Mouse (Mus musculus): Measurements from ENCODE around the gene Gm10837.

Gene Gm10837

GRCm38 (mm10) chr14:122479461-122480109 lies 10.8 kb upstream of the Gm10837 start:
- DNase-seq (ENCODE audit: low spot score): no peak

- no peak for DNase-seq (ENCODE audit: low spot score)
These were observed 10.0 kb upstream of the Gm10837 start for GRCm38 (mm10) chr14:122480355-122480754.

- no peak for DNase-seq (ENCODE audit: low spot score)
These were observed 9.2 kb upstream of the Gm10837 start for GRCm38 (mm10) chr14:122481181-122481580.

- DNase-seq (ENCODE audit: low spot score): no peak
These were observed 8.0 kb upstream of the Gm10837 start for GRCm38 (mm10) chr14:122482081-122483023.

GRCm38 (mm10) chr14:122483024-122483385 lies 7.4 kb upstream of the Gm10837 start:
- DNase-seq (ENCODE audit: low spot score): no peak

- DNase-seq (ENCODE audit: low spot score): no peak
These were observed 6.6 kb upstream of the Gm10837 start for GRCm38 (mm10) chr14:122483556-122484421.

GRCm38 (mm10) chr14:122484458-122484843 lies 5.9 kb upstream of the Gm10837 start:
- no peak for DNase-seq (ENCODE audit: low spot score)

- no peak for DNase-seq (ENCODE audit: low spot score)
These were observed 5.4 kb upstream of the Gm10837 start for GRCm38 (mm10) chr14:122484844-122485551.

GRCm38 (mm10) chr14:122485635-122486181 lies 4.7 kb upstream of the Gm10837 start:
- DNase-seq (ENCODE audit: low spot score): no peak

GRCm38 (mm10) chr14:122486611-122487010 lies 3.8 kb upstream of the Gm10837 start:
- DNase-seq (ENCODE audit: low spot score): no peak

GRCm38 (mm10) chr14:122487366-122487765 lies 3.0 kb upstream of the Gm10837 start:
- DNase-seq (ENCODE audit: low spot score): no peak

GRCm38 (mm10) chr14:122489041-122489440 lies 1.3 kb upstream of the Gm10837 start:
- no peak for DNase-seq (ENCODE audit: low spot score)

- DNase-seq (ENCODE audit: low spot score): no peak
These were observed 536 bp upstream of the Gm10837 start for GRCm38 (mm10) chr14:122489686-122490414.

- no peak for DNase-seq (ENCODE audit: low spot score)
These were observed 1.1 kb downstream of the Gm10837 start for GRCm38 (mm10) chr14:122491521-122491920.

- no peak for DNase-seq (ENCODE audit: low spot score)
These were observed 1.6 kb downstream of the Gm10837 start for GRCm38 (mm10) chr14:122492015-122492414.

- no peak for DNase-seq (ENCODE audit: low spot score)
These were observed 18.7 kb downstream of the Gm10837 start for GRCm38 (mm10) chr14:122509058-122509457.

- DNase-seq (ENCODE audit: low spot score): no peak
These were observed 21.1 kb downstream of the Gm10837 start for GRCm38 (mm10) chr14:122511519-122511918.

- no peak for DNase-seq (ENCODE audit: low spot score)
These were observed 23.2 kb downstream of the Gm10837 start for GRCm38 (mm10) chr14:122513511-122514036.

- DNase-seq (ENCODE audit: low spot score): no peak
These were observed 38.1 kb downstream of the Gm10837 start for GRCm38 (mm10) chr14:122528475-122528874.
